19 mouse cellular contexts compared by ENCODE assay signal in genomic region chr4:46710018-46710417, GRCm38 (mm10).
DNase-seq lines count a peak whose midpoint lies in the region; ATAC-seq and TF ChIP-seq lines count a peak whose summit lies in the region.
"Had no signal": no experiment of that assay in that cellular context is flagged by ENCODE, and none has a peak within 500 bp of the region (broad histone marks: within the 10 kb centered on the region; RNA-seq: fewer than 3 reads in every experiment).

No protein-coding gene starts in this region.

- TF ChIP-seq CTCF in cerebellum, adult 2 months (IDR thresholded peaks at IDR 0.05; ENCODE audit: borderline replicate concordance, insufficient read depth, low read depth, low read length) = no peak

- 9% methylated on average over 6 of the region's 6 CpGs for WGBS in cerebellum, adult 2 months
- 59% methylated on average over 6 of the region's 6 CpGs for WGBS in midbrain, embryonic 14.5 days

- DNase-seq in cerebellum, adult 2 months = peak; percentile 54 to 56
- DNase-seq in cerebellum, adult 11-12 months = no peak
- DNase-seq in kidney, adult 11 months = peak; percentile 55
- no peak for DNase-seq in kidney, adult 9 months
- DNase-seq in cerebellum, postnatal 36 days = peak; percentile 29 to 45
- no peak for DNase-seq in midbrain, embryonic 14.5 days
- no peak for DNase-seq in lung, postnatal 25 days (ENCODE audit: low spot score)
- DNase-seq: adrenal gland, adult 2 months; gastrocnemius, adult 2 months; heart, postnatal 36 days; liver, embryonic 13.5 days; right cerebral cortex, postnatal 25 days; thymus, postnatal 25 days had no signal

- H3K4me3 ChIP-seq in cerebellum, adult 2 months (replicated peaks; ENCODE audit: insufficient read depth, low read depth, low read length) = no peak overlapping the region
- no peak overlapping the region for H3K4me3 ChIP-seq in midbrain, embryonic 14.5 days (replicated peaks; ENCODE audit: low read depth, low read length)
- H3K4me3 ChIP-seq: embryonic facial prominence, embryonic 10.5 days; gastrocnemius, adult 2 months; heart, embryonic 13.5 days; limb, embryonic 12.5 days; liver, embryonic 13.5 days; lung, embryonic 15.5 days had no signal

- no peak for ATAC-seq in midbrain, embryonic 14.5 days (ENCODE audit: low FRiP score, low TSS enrichment)
- ATAC-seq in inflammation-experienced regulatory T-cells, adult 6 months = no peak

- H3K36me3 ChIP-seq in midbrain, embryonic 14.5 days (ENCODE audit: control insufficient read depth, insufficient read depth, low read length) = no peaks in the 10 kb centered on the region
- H3K36me3 ChIP-seq: embryonic facial prominence, embryonic 10.5 days; heart, embryonic 13.5 days; limb, embryonic 12.5 days; liver, embryonic 13.5 days; lung, embryonic 15.5 days had no signal

- peak overlapping the region; percentile 69 for H3K27ac ChIP-seq in cerebellum, adult 2 months (ENCODE audit: insufficient read depth, low read length)
- H3K27ac ChIP-seq in midbrain, embryonic 14.5 days (replicated peaks; ENCODE audit: low read depth, low read length) = peak overlapping the region; percentile 61
- H3K27ac ChIP-seq: embryonic facial prominence, embryonic 10.5 days; gastrocnemius, adult 2 months; heart, embryonic 13.5 days; kidney, postnatal 0 days; limb, embryonic 12.5 days; liver, embryonic 13.5 days; lung, embryonic 15.5 days had no signal

- no peak for TF ChIP-seq POLR2A in cerebellum, adult 2 months (IDR thresholded peaks at IDR 0.05; ENCODE audit: borderline replicate concordance, insufficient read depth, low read length)

- H3K27me3 ChIP-seq in cerebellum, adult 2 months (ENCODE audit: control insufficient read depth, insufficient read depth, low read length) = no peaks in the 10 kb centered on the region
- H3K27me3 ChIP-seq in midbrain, embryonic 14.5 days (ENCODE audit: control insufficient read depth, insufficient read depth, low read length) = no peaks in the 10 kb centered on the region
- H3K27me3 ChIP-seq: limb, embryonic 12.5 days; liver, embryonic 13.5 days; lung, embryonic 15.5 days had no signal

- H3K9me3 ChIP-seq in midbrain, embryonic 14.5 days (ENCODE audit: control insufficient read depth, low read length) = peaks cover 3% of the 10 kb centered on the region; the same call in 1 of the 2 replicates
- H3K9me3 ChIP-seq: embryonic facial prominence, embryonic 10.5 days; heart, embryonic 13.5 days; limb, embryonic 12.5 days; liver, embryonic 13.5 days; lung, embryonic 15.5 days had no signal

- H3K4me2 ChIP-seq in midbrain, embryonic 14.5 days (ENCODE audit: low read length) = no peak overlapping the region
- H3K4me2 ChIP-seq: heart, embryonic 13.5 days; limb, embryonic 12.5 days; liver, embryonic 13.5 days; lung, embryonic 15.5 days had no signal

- peaks cover 36% of the 10 kb centered on the region for H3K4me1 ChIP-seq in cerebellum, adult 2 months (ENCODE audit: control insufficient read depth, insufficient read depth, low read length)
- peaks cover 10% of the 10 kb centered on the region; the same call in 1 of the 2 replicates for H3K4me1 ChIP-seq in midbrain, embryonic 14.5 days (ENCODE audit: control insufficient read depth, insufficient read depth, low read length)
- H3K4me1 ChIP-seq: liver, embryonic 13.5 days; lung, embryonic 15.5 days had no signal

- no peak overlapping the region for H3K9ac ChIP-seq in midbrain, embryonic 14.5 days (replicated peaks; ENCODE audit: low read length)
- H3K9ac ChIP-seq: heart, embryonic 13.5 days; limb, embryonic 12.5 days; liver, embryonic 13.5 days; lung, embryonic 15.5 days had no signal

Comparison
In these comparisons a context has a peak if more than half of its experiments do, and no peak if none do; other contexts are left out.
1. DNase-seq: peak in cerebellum, adult 2 months (2 of 2), kidney, adult 11 months (single experiment) and cerebellum, postnatal 36 days (2 of 2); none in cerebellum, adult 11-12 months (single experiment), kidney, adult 9 months (single experiment), midbrain, embryonic 14.5 days (single experiment) and lung, postnatal 25 days (single experiment).